Mouse (Mus musculus) lung, adult 18-20 months (tissue): ENCODE measurements around the gene Cyfip2.

ENCODE experiments used
- DNase-seq, 2 experiments: peaks; one replicate each; pipeline ENCODE4 v3.0.0; 2022; ENCODE audit warnings: mixed read lengths in 2 of 2

The Cyfip2 gene

DNA sequence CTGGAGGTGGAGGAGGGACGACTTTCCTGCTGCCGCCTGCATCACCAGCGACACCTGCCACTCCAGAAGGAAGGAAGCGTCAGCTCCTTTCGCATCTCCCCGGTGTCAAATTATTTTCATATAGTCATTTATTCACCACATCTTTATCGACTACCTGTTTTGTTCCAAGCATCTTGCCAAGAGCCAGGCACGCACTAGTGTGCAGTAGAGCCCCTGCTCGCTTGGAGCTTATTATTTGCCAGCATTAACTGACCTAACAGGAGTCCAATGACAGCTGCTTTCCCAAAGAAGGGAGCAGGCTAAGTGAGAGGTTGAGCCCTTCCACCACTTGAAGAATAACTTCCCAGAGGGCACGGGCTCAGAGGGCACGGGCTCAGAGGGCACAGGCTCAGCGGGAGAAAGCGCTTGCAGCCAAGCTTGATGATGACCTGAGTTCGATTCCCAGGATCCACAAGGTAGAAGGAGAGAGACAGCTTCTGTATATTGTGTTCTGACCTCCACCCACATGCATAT is at the start of gene Cyfip2:
Gene Cyfip2, minus strand, starts transcription at position 337 of the 513 bp plus-strand sequence.
- no peak for DNase-seq

DNA sequence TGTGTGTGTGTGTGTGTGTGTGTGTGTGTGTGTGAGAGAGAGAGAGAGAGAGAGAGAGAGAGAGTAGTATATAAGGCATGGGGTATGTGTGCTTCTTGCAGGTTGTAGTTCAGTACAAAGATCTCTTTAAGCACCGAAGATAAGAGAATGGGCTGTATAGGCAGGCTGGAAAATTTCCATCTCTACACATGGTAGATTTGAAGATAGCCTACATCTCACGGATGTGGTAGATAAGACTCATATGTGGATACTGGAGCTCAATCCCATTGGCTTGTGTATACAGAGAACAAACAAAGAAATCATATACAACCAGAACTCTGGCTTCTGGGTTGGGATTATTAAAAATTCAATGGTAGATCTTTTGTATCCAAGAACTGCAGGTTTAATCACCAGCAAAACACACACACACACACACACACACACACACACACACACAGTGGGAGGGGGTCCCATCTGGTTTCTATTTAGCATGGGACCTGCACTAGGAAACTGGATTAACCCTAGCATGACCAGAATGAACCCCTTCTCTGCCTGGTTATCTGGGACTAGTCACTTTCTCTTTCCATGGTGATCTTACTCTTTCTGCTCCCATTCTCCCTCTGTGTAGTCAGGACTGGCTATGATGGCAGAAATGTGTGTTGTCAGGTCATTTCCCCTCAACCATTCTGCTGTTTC is 48.5 kb upstream of the Cyfip2 start:
- DNase-seq, result no peak

DNA sequence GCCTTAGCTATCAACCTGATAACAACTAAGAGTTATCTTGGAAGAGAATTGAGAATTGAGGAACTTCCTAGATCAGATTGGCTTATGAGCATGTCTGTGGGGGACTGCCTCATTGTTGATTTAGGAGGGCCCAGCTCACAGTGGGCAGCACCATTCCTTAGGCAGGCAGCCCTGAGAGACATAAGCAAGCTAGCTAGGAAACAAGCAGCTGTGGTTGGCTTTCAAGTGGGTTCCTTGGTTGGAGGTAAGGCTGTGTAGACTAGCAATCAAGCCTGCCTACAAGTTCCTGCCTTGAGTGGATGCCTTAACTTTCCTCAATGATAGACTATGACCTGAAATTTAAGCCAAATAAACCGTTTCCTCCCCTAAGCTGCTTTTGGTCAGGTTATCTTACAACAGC is 45.7 kb upstream of the Cyfip2 start:
- DNase-seq, result no peak

DNA sequence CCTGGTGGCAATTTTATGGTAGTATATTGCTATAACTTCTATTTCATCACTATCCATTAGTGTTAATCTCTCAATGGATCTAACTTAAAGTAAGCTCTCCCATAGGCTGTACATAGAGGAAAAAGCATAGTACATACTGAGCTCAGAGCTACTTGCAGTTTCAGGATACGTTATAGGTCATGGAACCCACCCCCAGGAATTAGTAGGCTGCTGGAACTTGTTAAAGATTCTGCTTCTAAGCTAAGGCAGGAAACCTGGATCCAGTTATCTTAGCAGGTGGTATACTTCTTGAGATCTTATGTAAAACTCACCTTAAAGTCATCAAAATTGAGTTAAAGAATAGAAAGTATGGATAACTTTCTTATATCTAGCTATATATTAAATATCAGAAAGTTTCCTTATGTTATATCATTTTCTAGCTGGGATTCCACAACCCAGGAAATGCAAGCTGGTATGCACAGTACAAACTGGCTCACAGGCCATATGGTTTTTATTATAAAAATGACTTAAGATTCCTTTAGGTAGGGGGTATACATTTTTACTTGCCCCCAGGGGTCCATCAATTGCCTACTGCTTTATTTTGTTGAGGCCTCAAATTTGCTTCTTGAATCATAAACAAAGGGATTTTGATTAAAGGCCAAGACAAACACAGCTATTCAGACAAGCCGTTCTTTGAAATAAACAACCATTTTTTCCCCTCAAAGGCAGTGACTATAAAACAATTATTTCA is 37.2 kb upstream of the Cyfip2 start:
- DNase-seq, result no peak

DNA sequence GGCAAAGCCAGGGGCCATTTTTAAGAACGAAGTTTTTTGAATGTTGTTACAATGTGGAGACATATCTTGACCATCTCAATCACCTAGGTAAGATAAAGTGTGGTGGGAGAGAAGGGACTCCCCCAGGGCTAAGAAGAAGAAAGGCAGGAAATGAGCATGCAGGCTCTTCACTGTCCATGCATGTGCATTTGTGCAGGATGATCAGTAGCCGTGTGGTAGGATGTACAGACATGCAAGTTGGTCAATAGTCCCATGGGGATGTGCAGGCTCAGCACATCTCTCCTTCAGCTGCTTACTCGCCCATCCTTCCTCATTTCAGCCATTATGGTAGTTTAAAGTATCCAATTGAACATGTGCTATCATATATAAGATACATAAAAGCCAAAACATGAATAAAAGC is 35.8 kb upstream of the Cyfip2 start:
- DNase-seq, result no peak

DNA sequence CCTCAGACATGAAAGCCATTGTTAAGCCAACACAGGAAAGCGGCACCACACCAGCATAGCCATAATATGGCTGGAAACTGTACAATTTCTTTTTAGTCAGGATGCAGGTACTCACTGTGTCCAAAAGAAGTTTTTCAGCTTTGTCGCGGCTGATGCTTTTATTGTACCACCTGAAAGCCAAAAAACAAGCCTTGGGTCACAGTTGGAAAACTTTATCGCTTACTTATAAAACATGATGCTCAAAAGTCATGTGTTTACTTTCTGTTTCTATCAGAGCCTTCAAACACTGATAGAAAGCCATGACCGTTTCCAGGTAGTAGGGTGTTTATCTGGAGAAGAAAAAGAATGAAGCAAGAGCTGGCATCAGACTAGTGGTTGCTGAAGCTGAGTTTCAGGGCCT is 35.1 kb upstream of the Cyfip2 start:
- no peak for DNase-seq

DNA sequence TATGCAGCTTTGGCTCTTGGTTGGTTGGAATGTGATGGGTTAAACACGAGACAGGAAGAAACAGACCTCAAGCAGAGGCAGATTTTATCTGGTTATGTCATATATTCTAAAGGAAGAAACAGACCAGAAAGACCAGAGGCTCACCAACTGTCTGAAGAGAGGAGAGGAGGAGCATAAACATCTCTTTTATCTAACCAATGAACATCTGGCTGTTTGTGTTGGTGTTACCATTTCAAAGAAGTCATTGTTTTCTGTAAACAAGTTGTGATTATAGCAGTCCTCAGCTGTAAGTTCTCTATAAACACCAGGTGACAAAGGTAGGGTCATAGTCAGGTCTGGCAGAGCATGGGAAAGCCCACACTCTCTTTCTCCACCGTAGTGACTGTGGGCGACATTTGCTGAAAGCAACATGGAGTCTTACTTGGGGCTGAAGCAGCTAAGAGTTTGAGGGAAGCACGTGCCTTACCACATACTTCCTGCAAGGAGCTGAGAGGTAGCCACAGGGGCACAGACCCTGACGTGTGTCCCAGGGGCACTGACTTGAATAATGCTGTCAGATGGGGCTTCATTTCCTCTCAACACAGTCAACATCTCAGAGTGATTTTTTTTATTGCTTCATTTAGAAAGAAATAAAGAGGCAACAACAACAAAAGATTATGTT is 31.4 kb upstream of the Cyfip2 start:
- no peak for DNase-seq

DNA sequence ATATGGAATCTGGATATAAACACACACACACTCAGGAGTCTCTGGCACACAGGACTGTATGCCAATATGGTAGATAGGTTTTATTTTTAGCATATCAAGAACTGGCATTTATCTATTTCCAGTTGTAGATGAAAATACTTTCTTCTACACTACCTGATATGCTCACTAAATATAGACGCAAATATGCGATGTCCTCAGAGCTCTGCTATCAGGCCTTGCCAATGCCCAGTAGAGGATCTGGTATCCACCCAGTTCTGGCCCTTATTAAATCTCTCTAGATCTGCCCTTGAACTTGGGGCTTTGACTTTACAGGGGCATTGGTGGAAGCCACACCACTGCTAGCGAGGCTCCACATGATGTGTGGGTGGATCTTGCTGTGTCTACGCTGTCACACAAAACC is 29.3 kb upstream of the Cyfip2 start:
- DNase-seq, result no peak

DNA sequence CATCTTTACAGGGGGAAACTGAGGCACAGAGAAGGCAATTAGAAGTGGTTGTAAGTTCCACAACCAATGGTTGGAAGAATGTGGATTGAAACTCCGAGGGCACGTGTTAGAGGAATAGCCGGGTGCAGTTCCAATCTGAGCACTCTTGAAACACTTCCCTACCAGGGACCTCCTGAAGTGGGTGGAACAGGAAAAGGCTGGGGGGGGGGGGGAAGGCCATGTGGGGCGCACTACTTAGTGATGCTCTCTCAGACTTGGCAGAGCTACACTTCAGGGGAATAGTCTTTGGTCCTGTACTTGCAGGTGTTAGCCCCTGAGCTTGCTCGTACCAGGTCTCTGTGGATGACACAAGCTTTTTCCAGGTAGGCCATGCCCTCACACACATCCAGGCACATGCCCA is 23.4 kb upstream of the Cyfip2 start:
- DNase-seq, result no peak

DNA sequence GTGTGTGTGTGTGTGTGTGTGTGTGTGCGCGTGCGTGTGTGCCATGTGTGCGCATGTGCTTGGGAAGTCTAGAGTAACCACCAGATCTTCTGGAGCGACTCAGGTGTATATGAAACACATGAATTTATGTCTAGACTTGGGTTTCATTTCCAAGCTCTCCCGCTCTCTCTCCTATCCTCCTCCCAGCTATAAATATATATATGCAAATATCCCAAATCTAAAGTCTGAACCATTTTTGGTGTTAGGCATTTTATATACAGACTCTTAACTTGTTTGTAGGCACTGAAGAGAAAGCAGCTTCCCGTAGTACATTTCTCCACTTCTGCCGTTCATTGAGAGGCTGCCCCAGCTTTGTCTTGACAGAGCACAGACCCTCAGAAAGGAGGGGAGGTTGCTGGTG is 19.6 kb upstream of the Cyfip2 start:
- no peak for DNase-seq

DNA sequence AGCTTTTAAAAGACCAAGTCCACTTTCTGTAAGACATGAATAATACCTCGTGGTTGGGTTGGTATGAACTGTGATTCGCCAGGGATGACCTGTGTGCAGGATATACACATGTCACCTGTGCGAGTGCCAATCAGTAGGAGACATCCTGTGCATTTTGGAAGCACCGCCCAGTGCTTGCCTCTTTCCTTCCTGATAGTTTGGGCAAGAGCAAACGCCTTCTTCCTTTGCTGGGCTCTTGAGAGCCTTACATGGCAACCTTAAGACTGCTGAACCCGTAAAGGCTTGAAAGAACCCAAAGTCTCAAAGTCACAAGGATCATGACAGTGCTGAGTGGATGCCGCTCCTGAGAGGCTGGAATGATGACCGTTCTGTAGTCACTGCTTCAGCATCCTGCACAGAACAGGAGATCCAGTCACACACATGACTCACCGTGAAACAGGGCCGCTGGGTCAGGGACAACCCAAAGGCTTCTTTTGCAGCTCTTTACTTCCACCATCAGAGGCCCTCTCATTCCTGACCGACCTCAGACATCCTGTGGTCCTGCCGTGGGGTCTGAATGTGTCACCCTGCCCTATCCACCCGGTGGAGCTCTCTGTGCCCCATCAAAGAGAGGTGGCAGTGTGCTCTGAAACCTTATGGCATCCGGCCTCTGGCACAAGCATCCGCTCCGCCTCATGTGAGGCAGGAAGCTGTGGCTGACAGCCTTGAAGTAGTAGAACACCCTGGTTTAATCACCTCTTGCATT is 13.8 kb upstream of the Cyfip2 start:
- DNase-seq, result no peak

DNA sequence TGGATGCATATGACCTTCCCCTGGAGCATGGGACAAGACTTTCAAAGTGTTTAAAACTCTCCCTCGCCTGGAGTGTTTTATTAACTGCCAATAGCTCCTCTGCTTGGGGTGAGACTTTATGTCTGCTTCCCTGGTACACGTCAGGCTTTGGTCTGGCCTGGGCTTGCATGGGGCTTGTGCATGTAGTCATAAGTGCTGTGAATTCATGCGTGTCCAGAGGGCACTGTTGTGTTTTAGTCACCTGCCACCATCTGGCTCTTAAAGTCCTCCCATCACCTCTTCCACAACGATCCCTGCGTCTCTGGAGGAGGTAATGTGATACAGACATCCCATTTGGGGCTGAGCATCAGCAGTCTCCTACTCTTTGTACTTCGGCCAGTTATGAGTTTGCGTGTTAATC is 8.9 kb upstream of the Cyfip2 start:
- no peak for DNase-seq

DNA sequence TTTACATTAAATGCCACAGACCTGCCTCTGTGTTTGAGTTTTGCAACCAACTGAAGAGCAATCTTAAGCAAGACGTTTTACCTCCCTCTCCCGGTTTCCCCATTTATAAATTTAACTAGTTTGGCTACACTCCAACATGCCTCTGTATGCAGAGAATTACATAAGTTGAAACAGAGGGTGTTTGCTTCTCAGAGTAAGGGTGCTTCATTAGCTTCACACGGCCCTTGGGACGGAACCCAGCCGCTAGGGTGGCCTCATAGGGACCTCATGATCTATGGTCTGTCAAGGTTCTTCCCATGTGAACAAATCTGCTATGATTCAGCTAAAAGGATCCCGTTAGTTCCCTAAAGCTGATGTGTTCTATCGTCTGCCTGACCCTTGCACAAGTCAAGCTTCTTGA is 1.9 kb upstream of the Cyfip2 start:
- peak; percentile 23 to 30 for DNase-seq

DNA sequence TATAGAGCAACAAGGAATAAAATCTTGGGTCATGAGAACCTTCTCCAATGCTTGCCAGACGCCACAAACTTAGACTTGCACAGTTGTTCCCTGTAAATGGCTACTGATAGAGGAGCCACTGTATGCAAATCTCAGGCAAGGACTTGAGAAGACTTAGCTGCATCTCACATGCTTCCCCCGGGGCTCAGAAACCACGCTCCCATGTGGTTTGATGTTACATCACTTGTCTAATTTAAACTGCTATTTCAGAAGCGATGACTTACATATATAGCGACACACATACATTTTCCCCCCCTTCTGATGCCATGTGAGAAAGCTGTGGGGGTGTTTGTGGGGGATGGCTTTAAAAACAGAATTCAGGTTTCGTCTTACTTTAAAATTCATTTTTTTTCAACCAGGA is 1.2 kb upstream of the Cyfip2 start:
- DNase-seq, result no peak

DNA sequence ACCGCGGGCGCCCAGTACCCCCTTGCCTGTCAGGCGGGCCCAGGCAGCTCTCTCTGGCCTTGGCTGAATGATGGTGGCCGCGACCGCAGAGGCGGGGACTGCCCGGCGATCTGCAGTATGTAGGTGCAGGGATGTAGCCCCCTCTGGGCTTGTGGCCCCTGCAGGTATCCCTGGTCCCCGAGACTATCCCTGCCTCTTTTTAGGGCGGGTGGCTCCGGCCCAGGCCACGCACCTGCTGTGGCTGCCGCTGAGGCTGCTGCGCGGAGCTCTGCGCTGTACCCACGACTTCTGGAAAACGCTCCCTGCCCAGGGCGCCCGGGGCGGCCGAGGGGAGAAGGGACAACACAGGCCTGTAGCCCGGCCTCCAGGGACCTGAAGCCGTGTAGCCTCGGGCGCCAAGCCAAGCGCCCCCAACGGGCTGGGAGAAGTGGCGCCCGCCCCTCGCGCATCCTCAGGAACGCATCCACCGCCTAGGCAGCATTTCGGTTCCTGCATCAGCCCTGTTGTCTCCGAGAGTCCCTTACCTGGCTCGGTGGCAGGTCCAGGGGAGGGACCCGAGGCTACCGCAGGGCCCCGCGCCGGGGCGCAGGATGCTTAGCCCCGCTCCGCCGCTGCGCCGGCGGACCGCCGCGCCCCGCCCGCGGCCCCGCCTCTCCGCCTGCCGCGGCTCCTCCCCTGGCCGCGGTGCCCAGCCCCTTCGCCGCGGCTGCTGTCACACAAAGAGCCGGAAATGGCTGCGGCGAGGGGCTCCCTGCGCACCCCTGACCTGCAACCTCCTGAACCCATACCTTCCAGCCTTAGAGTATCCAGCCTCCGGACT is 746 bp downstream of the Cyfip2 start:
- peak; percentile 36 to 44 for DNase-seq

DNA sequence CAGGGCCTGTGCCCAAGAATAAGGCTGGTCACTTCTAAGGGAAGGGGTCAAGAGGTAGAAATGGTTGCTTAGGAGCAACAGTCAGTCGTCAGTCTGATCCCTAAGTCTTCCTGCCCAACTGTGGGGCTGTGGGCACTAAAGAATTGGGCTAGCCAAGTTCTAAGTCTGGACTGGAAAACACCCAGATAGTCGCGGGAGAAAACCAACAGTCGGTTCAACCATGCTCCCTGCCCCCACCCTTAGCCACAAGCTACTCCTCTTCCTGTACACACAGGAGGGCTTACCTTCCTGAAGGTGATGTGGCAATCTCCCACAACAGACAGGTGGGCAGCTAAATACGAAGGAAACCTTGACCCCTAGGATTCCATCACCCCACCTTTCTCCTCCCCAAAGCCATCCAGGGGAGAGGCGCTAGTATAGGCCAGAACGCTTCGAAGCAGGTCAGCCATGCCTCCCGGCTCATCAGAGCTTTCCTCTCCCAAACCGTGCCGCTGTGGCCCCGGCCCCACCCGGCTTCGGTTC is 1.4 kb downstream of the Cyfip2 start:
- DNase-seq, result peak; percentile 24 to 45

DNA sequence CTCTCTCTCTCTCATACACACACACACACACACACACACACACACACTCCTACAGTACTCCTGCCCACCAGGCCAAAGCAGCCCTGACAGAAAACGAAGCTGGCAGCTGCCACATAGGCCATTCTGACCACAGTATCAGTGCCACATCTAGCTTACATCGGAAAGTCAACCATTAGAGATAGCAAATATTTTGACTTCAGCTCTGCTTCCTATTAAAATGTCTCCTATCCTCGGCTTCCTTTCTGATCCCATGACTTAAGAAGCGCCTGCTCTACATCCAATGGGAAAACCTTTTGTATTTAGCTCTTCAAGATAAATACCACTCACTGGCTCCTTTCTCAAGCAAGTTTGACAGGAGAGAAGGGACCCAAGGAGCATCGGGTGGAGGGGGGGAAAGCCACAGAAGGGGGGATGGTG is 2.0 kb downstream of the Cyfip2 start:
- DNase-seq, result no peak

DNA sequence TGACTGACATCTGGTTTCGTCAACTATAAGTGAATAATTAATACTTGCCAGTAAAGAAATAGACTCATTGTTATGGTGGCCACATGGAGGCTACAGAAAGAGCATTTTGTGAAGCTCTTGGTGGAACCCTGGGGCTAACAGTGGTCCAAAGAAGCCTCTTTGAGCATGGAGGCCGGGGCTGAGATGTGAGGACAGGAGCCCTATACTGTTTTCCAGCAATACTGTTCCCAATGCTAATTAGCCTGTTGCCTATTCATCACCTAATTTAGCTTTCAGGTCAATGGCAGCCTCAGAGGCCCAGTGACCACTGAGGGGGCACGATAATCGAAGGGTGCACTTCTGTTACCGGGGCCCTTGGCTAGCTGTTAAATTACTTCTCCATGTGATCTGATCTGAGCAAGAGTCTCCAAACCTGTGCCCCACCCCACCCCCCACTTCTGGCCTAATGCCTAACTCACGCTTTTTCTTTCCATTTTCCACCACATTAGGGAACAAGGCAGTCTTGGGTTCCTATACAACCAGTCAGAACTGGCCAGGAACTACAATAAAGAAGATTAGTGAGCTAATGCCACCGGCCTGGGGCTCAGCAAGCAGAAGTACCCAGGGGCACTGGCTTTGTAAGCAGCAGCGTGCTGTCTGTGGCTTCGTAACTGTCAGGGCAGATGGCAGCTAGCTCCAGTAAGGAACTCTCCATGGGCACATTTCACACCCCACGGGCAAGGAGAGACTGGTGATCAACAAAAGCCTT is 2.7 kb downstream of the Cyfip2 start:
- no peak for DNase-seq

DNA sequence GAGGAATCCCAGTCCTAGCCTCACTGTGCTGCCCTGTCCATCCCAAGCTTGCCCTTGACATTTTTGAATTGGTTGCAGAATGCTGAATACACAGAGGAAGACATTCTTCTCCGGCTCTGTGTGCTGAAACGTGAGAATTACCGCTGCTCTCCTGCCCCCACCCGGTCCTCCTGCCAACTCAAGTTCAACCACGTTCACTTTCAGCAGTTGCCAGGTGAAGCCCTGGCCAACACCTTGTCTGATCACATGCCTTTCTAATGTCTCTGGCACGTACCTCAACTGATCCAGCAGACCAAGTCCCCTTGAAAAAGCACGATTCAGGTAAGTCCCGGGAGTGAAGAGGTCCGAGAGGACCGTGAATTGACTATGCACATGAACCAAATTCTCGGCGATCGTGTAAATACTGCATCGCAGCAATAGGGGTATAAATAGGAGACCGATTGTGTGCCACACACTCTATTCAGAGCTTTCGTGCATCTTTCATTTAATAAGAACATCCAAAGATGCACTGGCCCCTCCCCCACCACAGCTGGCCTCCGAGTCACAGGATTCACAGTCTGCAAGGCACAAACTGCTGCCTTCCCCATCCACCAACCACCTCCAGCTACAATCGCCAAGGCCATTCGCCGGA is 3.4 kb downstream of the Cyfip2 start:
- DNase-seq, result peak; percentile 55 to 69

DNA sequence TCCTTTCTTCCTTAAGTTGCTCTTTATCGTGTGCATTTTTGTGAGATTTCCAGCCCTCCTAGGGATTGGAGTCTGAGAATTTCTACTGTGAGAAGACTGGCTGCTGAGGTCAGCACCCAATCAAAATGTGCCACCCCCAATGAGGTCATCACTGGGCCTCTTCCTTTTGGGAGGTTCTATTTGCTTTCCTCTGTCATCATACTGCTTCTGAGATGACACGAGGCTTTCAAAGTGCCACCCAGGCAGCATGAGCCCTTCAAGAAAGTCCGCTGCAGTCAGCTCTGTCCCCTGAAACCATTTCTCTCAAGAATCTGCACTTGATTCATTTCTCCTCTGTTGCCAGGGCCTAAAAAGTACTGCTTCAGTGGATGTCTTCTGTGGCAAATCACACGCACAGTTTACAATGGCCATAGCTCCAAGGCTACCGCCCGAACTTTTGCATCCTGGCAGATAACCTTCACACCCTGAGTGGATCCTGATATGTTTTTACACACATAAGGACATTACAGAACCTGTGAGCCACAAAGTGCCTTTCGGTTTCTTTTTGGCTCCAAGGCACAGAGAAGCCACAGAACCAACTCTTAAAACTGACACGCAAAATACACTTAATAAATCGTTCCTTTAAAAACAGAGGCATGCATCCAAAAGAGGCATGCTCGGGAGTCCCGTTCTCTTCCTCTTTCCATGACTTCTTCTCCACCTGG is 4.2 kb downstream of the Cyfip2 start:
- DNase-seq, result no peak
